Mouse (Mus musculus) bone marrow, adult 2 months (tissue): Measurements from ENCODE around the gene Sfxn1. TPM values are rescaled to one million over a fixed set of nuclear protein-coding genes. Genes with fewer than 3 reads are reported as not detected.

ENCODE experiments used
- H3K27ac ChIP-seq: fragments of 200-500 bp; 2 replicates; pipeline ENCODE4 v1.5.1; 2012; ENCODE audit warnings: low read depth, mild to moderate bottlenecking, control low read depth, inconsistent platforms, low read length; ENCODE audit not compliant: control insufficient read depth, poor library complexity, insufficient read depth
- H3K4me1 ChIP-seq: fragments of 200-500 bp; 2 replicates; pipeline ENCODE4 v1.6.1; 2011; ENCODE audit warnings: low read length; ENCODE audit not compliant: control insufficient read depth, insufficient read depth
- H3K4me3 ChIP-seq: fragments of 200-500 bp; replicated peaks from 2 replicates; pipeline ENCODE3; 2011; ENCODE audit warnings: mild to moderate bottlenecking, low read depth, low read length, control low read depth; ENCODE audit not compliant: control insufficient read depth
- CTCF ChIP-seq: fragments of 200-500 bp; IDR thresholded peaks from 2 replicates; pipeline ENCODE4 v1.5.1; 2011; ENCODE audit warnings: low read length, control low read depth; ENCODE audit not compliant: control insufficient read depth, insufficient read depth
- POLR2A ChIP-seq: fragments of 200-500 bp; IDR thresholded peaks from 2 replicates; pipeline ENCODE4 v1.6.1; 2011; ENCODE audit warnings: low read depth, mild to moderate bottlenecking, control low read depth, low read length, borderline replicate concordance; ENCODE audit not compliant: control insufficient read depth
- WGBS: fragments of 180-500 bp; shearing (Covaris S2); methylation state at CpG from one replicate; pipeline ENCODE4 v1.1.7; 2018; 5-methylcytosine and 5-hydroxymethylcytosine counted together
- polyA plus RNA-seq: library from polyadenylated mRNA; stranded (reverse); fragments of >200 nt; gene quantifications from 2 replicates; pipeline ENCODE4 v1.2.4, GENCODE M21; 2011; ENCODE audit warnings: low replicate concordance; ENCODE audit not compliant: missing spikeins, insufficient read depth, insufficient read length

The Sfxn1 gene
- polyA plus RNA-seq, 1 experiment = 32.3 TPM

- TF ChIP-seq CTCF = no peak
- TF ChIP-seq POLR2A = no peak
- Histone ChIP-seq H3K4me1 (peaks cover 2% of the 10 kb centered on the region), H3K4me3 (peak overlapping the region; percentile 88), H3K27ac (no peak overlapping the region)
- WGBS = 0% methylated on average over 1 of the region's 1 CpGs
Observed at GRCm38 (mm10) chr13:54073066-54073465, 1.4 kb downstream of the Sfxn1 start.

GRCm38 (mm10) chr13:54073491-54073890, 1.8 kb downstream of the Sfxn1 start:
- 36% methylated on average over 2 of the region's 2 CpGs for WGBS
- peaks cover 2% of the 10 kb centered on the region for H3K4me1 ChIP-seq
- no peak overlapping the region for H3K27ac ChIP-seq
- no peak overlapping the region for H3K4me3 ChIP-seq
- TF ChIP-seq POLR2A (no peak), CTCF (no peak)

- Histone ChIP-seq H3K4me3 (no peak overlapping the region), H3K4me1 (peaks cover 11% of the 10 kb centered on the region), H3K27ac (no peak overlapping the region)
- TF ChIP-seq POLR2A (no peak), CTCF (no peak)
- 79% methylated on average over 2 of the region's 2 CpGs for WGBS
Observed at GRCm38 (mm10) chr13:54075416-54075815, 3.7 kb downstream of the Sfxn1 start.

GRCm38 (mm10) chr13:54076051-54076450, 4.4 kb downstream of the Sfxn1 start:
- 74% methylated on average over 6 of the region's 6 CpGs for WGBS
- H3K4me1 ChIP-seq = peaks cover 11% of the 10 kb centered on the region
- TF ChIP-seq CTCF = no peak
- TF ChIP-seq POLR2A = no peak
- H3K4me3 ChIP-seq = no peak overlapping the region
- H3K27ac ChIP-seq = no peak overlapping the region

- no peak overlapping the region for H3K4me3 ChIP-seq
- no peak overlapping the region for H3K27ac ChIP-seq
- peaks cover 13% of the 10 kb centered on the region for H3K4me1 ChIP-seq
- 81% methylated on average over 11 of the region's 11 CpGs for WGBS
- TF ChIP-seq CTCF (no peak), POLR2A (no peak)
Observed at GRCm38 (mm10) chr13:54076762-54077460, 5.2 kb downstream of the Sfxn1 start.

GRCm38 (mm10) chr13:54077470-54078174, 6.0 kb downstream of the Sfxn1 start:
- Histone ChIP-seq H3K27ac (no peak overlapping the region), H3K4me1 (peaks cover 13% of the 10 kb centered on the region)

GRCm38 (mm10) chr13:54079782-54080759, 8.4 kb downstream of the Sfxn1 start:
- Histone ChIP-seq H3K4me1 (peaks cover 13% of the 10 kb centered on the region), H3K4me3 (no peak overlapping the region)
- WGBS = 54% methylated on average over 12 of the region's 12 CpGs

More at GRCm38 (mm10) chr13:54077470-54078174, 6.0 kb downstream of the Sfxn1 start:
- H3K4me3 ChIP-seq = no peak overlapping the region
- 86% methylated on average over 11 of the region's 11 CpGs for WGBS
- TF ChIP-seq CTCF = no peak
- no peak for TF ChIP-seq POLR2A

More at GRCm38 (mm10) chr13:54079782-54080759, 8.4 kb downstream of the Sfxn1 start:
- peak overlapping the region; percentile 52; the same call in 1 of the 2 replicates for H3K27ac ChIP-seq
- no peak for TF ChIP-seq POLR2A
- no peak for TF ChIP-seq CTCF
